Mouse (Mus musculus) kidney, postnatal 0 days (tissue): ENCODE results near the gene Ncoa5. TPM values are rescaled to one million over a fixed set of nuclear protein-coding genes. Genes with fewer than 3 reads are reported as not detected.

Experiments
- ATAC-seq: fragments of 200-750 bp; cut with Nextera tagmentation; replicated peaks from 2 replicates; pipeline ENCODE4 v1.8.0; 2017; ENCODE audit warnings: low read depth, moderate number of reproducible peaks, moderate TSS enrichment, moderate library complexity; ENCODE audit not compliant: low FRiP score
- DNase-seq: peaks from one replicate; pipeline ENCODE4 v3.0.0-alpha.2; 2016; ENCODE audit warnings: low spot score
- H3K27ac ChIP-seq: fragments of 300-500 bp; sonication (generic); 2 replicates; pipeline ENCODE4 v1.5.1; 2014; ENCODE audit warnings: mild to moderate bottlenecking
- H3K27me3 ChIP-seq: fragments of 300-500 bp; sonication (generic); 2 replicates; pipeline ENCODE4 v1.6.1; 2014; ENCODE audit warnings: low read length, mixed read lengths; ENCODE audit not compliant: insufficient read depth
- H3K36me3 ChIP-seq: fragments of 300-500 bp; sonication (generic); 2 replicates; pipeline ENCODE4 v1.6.1; 2014; ENCODE audit warnings: low read length, mixed read lengths; ENCODE audit not compliant: insufficient read depth
- H3K4me1 ChIP-seq: fragments of 300-500 bp; sonication (generic); replicated peaks from 2 replicates; pipeline ENCODE4 v1.6.1; 2014; ENCODE audit warnings: antibody characterized with exemption, low read length, mixed read lengths; ENCODE audit not compliant: insufficient read depth
- H3K4me2 ChIP-seq: fragments of 300-500 bp; sonication (generic); 2 replicates; pipeline ENCODE4 v1.6.1; 2014; ENCODE audit warnings: mild to moderate bottlenecking, low read length, moderate library complexity, mixed read lengths
- H3K4me3 ChIP-seq: fragments of 300-500 bp; sonication (generic); replicated peaks from 2 replicates; pipeline ENCODE4 v1.5.1; 2014; ENCODE audit warnings: low read depth, low read length
- H3K9ac ChIP-seq: fragments of 300-500 bp; sonication (generic); 2 replicates; pipeline ENCODE4 v1.6.1; 2014; ENCODE audit warnings: low read depth, low read length
- H3K9me3 ChIP-seq: fragments of 300-500 bp; sonication (generic); replicated peaks from 2 replicates; pipeline ENCODE4 v1.6.1; 2016; ENCODE audit warnings: low read length, inconsistent platforms, mixed read lengths
- CTCF ChIP-seq: IDR thresholded peaks from 2 replicates; pipeline ENCODE4 v1.5.1; 2016; ENCODE audit warnings: antibody characterized with exemption, low read depth, mild to moderate bottlenecking, moderate library complexity
- WGBS: fragments of 180-500 bp; shearing (Covaris S2); extraction: QIAGEN DNeasy Blood & Tissue Kit; methylation state at CpG from one replicate; pipeline ENCODE4 v1.1.7; 2014; 5-methylcytosine and 5-hydroxymethylcytosine counted together
- polyA plus RNA-seq: library from polyadenylated mRNA; unstranded; fragments of >200 nt; fragmentation: Nextera tagmentation; extraction: Ambion mirVana; gene quantifications from 2 replicates; pipeline ENCODE4 v1.2.1, GENCODE M21; 2015

The Ncoa5 gene
- polyA plus RNA-seq, 1 experiment from 2014 or later, result 35.6 TPM

DNA sequence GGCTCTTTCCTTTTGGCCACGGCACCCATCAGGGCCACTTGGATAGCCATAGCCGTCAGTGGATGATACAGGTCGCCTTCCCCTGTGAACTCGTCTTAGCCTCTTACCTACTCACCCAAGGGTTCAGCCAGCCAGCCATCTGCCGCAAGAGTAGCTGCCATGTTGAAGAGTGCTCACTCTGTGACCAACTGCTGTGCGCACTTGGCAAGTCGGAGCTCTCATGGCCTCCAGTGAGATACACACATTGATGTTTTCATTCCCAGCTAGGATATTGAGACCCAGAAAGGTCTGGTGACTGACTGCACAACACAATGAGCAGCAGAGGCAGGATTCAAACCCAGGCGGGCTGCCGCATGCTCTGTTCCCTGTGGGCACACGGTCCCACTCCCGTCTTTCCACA is 40.5 kb downstream of the Ncoa5 start:
- Histone ChIP-seq H3K27me3 (peaks cover 15% of the 10 kb centered on the region; the same call in 1 of the 2 replicates), H3K9me3 (no peaks in the 10 kb centered on the region), H3K36me3 (0 out of 2 replicates have a peak, but pooled peaks cover 3% of the 10 kb centered on the region), H3K27ac (no peak overlapping the region), H3K4me2 (no peak overlapping the region), H3K4me3 (no peak overlapping the region), H3K9ac (no peak overlapping the region), H3K4me1 (peaks cover 10% of the 10 kb centered on the region; the same call in 1 of the 2 replicates)
- 96% methylated on average over 11 of the region's 11 CpGs for WGBS
- ATAC-seq, result no peak
- no peak for TF ChIP-seq CTCF
- no peak for DNase-seq

DNA sequence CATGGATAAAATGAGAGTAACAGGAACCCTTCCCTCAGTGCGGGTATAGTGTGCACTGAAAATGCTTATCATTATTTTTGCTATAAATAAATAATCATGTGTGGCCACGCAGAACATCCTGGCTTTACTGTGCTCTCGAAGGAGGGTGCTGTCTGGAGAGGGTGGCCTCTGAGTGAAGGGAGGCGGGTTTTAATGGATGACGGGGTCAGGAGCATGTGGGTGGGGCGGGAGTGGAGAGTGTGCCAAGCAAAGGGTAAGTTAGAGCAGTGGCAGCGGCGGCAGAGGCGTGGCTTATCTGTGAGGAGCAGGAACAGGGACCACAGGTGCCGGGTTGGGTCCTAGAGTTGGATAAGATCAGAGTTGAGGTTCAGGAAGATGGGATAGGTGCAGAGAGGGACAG is 42.9 kb downstream of the Ncoa5 start:
- no peak for ATAC-seq
- no peak for DNase-seq
- no peak for TF ChIP-seq CTCF
- H3K9me3 ChIP-seq, result no peaks in the 10 kb centered on the region
- no peaks in the 10 kb centered on the region for H3K4me1 ChIP-seq
- 26% methylated on average over 10 of the region's 10 CpGs for WGBS
- no peak overlapping the region for H3K4me2 ChIP-seq
- H3K27ac ChIP-seq, result no peak overlapping the region
- no peak overlapping the region for H3K4me3 ChIP-seq
- H3K27me3 ChIP-seq, result peaks cover 2% of the 10 kb centered on the region; the same call in 1 of the 2 replicates
- no peaks in the 10 kb centered on the region for H3K36me3 ChIP-seq
- no peak overlapping the region for H3K9ac ChIP-seq

DNA sequence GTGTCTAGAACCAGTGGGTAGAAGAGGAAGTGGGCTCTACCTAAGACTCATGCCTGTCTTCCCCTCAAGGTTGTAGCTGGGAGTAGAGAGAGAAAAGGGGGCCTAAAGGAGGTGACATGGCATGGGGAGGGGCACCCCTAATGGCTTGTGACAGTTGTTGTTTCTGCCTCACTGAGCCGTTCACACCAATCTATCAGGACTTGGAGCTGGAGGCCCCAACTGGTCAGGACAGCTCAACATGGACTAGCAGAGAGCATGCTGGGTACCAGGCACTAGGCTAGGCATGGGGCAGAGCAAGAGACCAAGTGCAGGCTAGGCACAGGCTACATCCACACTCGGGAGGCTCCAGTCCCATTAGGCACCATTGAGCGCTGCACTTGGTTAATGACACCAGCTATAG is 43.6 kb downstream of the Ncoa5 start:
- Histone ChIP-seq H3K4me3 (no peak overlapping the region), H3K4me2 (no peak overlapping the region), H3K9ac (no peak overlapping the region), H3K27me3 (no peaks in the 10 kb centered on the region), H3K36me3 (no peaks in the 10 kb centered on the region), H3K27ac (no peak overlapping the region), H3K4me1 (no peaks in the 10 kb centered on the region), H3K9me3 (no peaks in the 10 kb centered on the region)
- 67% methylated on average over 3 of the region's 3 CpGs for WGBS
- no peak for ATAC-seq
- no peak for TF ChIP-seq CTCF
- no peak for DNase-seq

DNA sequence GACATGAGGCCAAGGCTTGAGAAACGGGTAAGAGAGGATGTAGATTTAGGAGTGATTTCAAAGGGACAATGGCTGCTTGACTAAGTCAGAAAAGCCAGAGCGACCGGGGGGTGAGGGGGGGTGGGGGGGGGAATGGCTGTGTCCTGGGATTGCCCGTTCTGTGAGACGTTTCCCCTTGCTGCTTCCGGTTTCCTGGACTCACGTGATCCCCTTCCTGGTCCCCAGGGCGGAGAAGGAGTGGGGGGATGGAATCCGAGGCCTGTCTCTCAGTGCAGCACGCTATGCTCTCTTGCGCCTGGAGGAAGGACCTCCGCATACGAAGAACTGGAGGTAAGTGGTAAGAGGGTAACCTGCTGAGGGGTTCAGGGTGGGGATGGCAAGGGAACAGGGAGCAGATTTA is 45.9 kb downstream of the Ncoa5 start:
- no peak for TF ChIP-seq CTCF
- ATAC-seq, result no peak
- 51% methylated on average over 13 of the region's 13 CpGs for WGBS
- no peak overlapping the region for H3K4me3 ChIP-seq
- 0 out of 2 replicates have a peak overlapping the region, but pooled peaks have one; percentile 0 for H3K4me2 ChIP-seq
- no peaks in the 10 kb centered on the region for H3K36me3 ChIP-seq
- H3K9me3 ChIP-seq, result no peaks in the 10 kb centered on the region
- H3K9ac ChIP-seq, result no peak overlapping the region
- no peak for DNase-seq
- no peaks in the 10 kb centered on the region for H3K4me1 ChIP-seq
- H3K27me3 ChIP-seq, result no peaks in the 10 kb centered on the region
- no peak overlapping the region for H3K27ac ChIP-seq

DNA sequence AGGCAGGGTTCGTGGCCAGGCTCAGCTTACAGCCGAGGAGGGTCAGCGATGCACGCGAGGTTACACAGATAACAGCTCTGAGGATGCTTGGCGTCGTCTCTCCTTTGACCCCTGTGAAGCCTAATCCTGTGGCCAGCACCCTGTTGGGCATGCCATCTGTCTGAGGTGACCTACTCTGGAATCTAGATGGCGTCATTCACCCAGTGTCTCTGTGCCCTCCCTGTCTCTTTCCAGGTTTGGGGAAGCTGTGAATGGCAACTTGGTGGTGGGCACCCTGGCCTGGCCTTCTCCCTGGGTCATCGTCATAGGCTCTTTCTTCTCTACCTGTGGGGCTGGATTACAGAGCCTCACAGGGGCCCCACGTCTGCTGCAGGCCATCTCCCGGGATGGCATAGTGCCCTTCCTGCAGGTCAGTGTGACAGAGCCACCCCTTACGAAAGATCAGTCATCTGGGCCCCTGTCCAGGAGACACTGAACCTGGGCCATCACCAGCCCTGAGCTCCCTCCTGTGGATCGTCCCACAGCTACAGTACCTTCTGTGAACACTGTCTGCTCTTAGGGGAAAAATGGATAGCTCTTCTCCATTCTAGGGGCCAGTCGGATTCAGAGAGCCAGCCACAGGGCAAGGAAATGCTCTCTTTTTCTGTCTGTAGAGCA is 48.2 kb downstream of the Ncoa5 start:
- 65% methylated on average over 14 of the region's 14 CpGs for WGBS
- H3K4me2 ChIP-seq, result no peak overlapping the region
- no peaks in the 10 kb centered on the region for H3K9me3 ChIP-seq
- H3K27ac ChIP-seq, result no peak overlapping the region
- no peak for TF ChIP-seq CTCF
- ATAC-seq (no peak), DNase-seq (no peak)
- no peaks in the 10 kb centered on the region for H3K27me3 ChIP-seq
- no peak overlapping the region for H3K9ac ChIP-seq
- H3K4me1 ChIP-seq, result no peaks in the 10 kb centered on the region
- H3K4me3 ChIP-seq, result no peak overlapping the region
- no peaks in the 10 kb centered on the region for H3K36me3 ChIP-seq

- ATAC-seq, result no peak
Measured at GRCm38 (mm10) chr2:164985962-164986361, 48.7 kb downstream of the Ncoa5 start.

DNA sequence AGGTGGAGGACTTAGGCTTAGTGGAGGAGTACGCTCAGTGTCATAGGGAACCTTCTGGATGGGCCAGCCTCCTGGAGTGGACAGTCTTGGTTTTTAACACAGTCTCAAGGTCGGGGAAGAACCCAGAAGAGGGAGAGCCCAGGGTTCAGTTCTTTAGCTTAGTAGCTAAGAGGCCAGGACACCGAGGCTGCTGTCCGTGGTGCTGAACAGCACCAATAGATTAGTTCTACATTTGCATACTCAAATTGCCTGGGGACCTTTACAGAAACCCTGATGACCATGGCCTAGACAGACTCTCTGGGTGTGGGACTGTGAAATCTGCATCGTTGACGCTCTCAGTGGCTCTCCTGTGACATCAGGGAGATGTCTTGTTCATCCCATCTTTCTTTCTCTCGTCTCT is 54.9 kb downstream of the Ncoa5 start:
- Histone ChIP-seq H3K9ac (no peak overlapping the region), H3K9me3 (no peaks in the 10 kb centered on the region), H3K27ac (no peak overlapping the region), H3K4me3 (no peak overlapping the region), H3K4me1 (no peaks in the 10 kb centered on the region), H3K36me3 (no peaks in the 10 kb centered on the region), H3K4me2 (no peak overlapping the region), H3K27me3 (no peaks in the 10 kb centered on the region)
- DNase-seq, result peak; percentile 85
- no peak for TF ChIP-seq CTCF
- 24% methylated on average over 7 of the region's 7 CpGs for WGBS
- no peak for ATAC-seq

More at GRCm38 (mm10) chr2:164985962-164986361, 48.7 kb downstream of the Ncoa5 start:
- TF ChIP-seq CTCF, result no peak
- WGBS, result 74% methylated on average over 6 of the region's 6 CpGs
- no peak for DNase-seq
- H3K4me3 ChIP-seq, result no peak overlapping the region
- no peak overlapping the region for H3K9ac ChIP-seq
- no peaks in the 10 kb centered on the region for H3K4me1 ChIP-seq
- no peak overlapping the region for H3K27ac ChIP-seq
- no peaks in the 10 kb centered on the region for H3K36me3 ChIP-seq
- no peaks in the 10 kb centered on the region for H3K9me3 ChIP-seq
- no peak overlapping the region for H3K4me2 ChIP-seq
- H3K27me3 ChIP-seq, result no peaks in the 10 kb centered on the region
